In genomic region chr16:43753751-43754150, GRCm38 (mm10) we compare ENCODE assay signal across 12 mouse cellular contexts. TPM values are rescaled to one million over a fixed set of nuclear protein-coding genes. Genes with fewer than 3 reads are reported as not detected.
DNase-seq lines count a peak whose midpoint lies in the region; ATAC-seq and TF ChIP-seq lines count a peak whose summit lies in the region.
"Had no signal": no experiment of that assay in that cellular context is flagged by ENCODE, and none has a peak within 500 bp of the region (broad histone marks: within the 10 kb centered on the region; RNA-seq: fewer than 3 reads in every experiment).

Gene Drd3 (plus strand): TSS chr16:43754026.

- no peaks in the 10 kb centered on the region for H3K36me3 ChIP-seq in heart, embryonic 16.5 days (ENCODE audit: control insufficient read depth, insufficient read depth)
- H3K36me3 ChIP-seq: lung, embryonic 15.5 days had no signal

- H3K4me1 ChIP-seq in heart, embryonic 16.5 days (ENCODE audit: control insufficient read depth, insufficient read depth, low read length), result peaks cover 4% of the 10 kb centered on the region; the same call in 1 of the 2 replicates
- H3K4me1 ChIP-seq: lung, embryonic 15.5 days had no signal

- no peak within 1 kb of the TSS for H3K27ac ChIP-seq in heart, embryonic 16.5 days (ENCODE audit: low read length)
- H3K27ac ChIP-seq: gastrocnemius, adult 2 months; lung, embryonic 15.5 days had no signal

- no peak for DNase-seq in heart, adult 8-10 months (ENCODE audit: low spot score)
- DNase-seq in ES-CJ7 (ENCODE audit: low read depth, low spot score), result peak; percentile 49
- DNase-seq in brain, embryonic 14.5 days (ENCODE audit: low read depth), result peak; percentile 48
- DNase-seq in heart, postnatal 10 days, result peak; percentile 18 to 46
- no peak for DNase-seq in left cerebral cortex, postnatal 14 days (ENCODE audit: low spot score in 2 of 2)
- no peak for DNase-seq in cerebellum, adult 8-10 months
- DNase-seq in right cerebral cortex, postnatal 4 days, result no peak
- DNase-seq: gastrocnemius, adult 2 months; thymus, adult 18-20 months had no signal

- TF ChIP-seq CTCF in brain, embryonic 14.5 days (IDR thresholded peaks at IDR 0.05; ENCODE audit: borderline replicate concordance, extremely low read depth, insufficient read depth, insufficient read length), result no peak

- H3K9me3 ChIP-seq in heart, embryonic 16.5 days (replicated peaks; ENCODE audit: control insufficient read depth, low read length), result no peaks in the 10 kb centered on the region
- H3K9me3 ChIP-seq: lung, embryonic 15.5 days had no signal

- intact Hi-C loops in heart, postnatal 10 days (cut with DNase I), result no loop called here
- intact Hi-C loops in left cerebral cortex, postnatal 14 days (cut with DNase I), result no loop called here

- no peak within 1 kb of the TSS for H3K4me3 ChIP-seq in heart, embryonic 16.5 days (ENCODE audit: low read length)
- H3K4me3 ChIP-seq: gastrocnemius, adult 2 months; lung, embryonic 15.5 days had no signal

- no peak within 1 kb of the TSS for H3K9ac ChIP-seq in heart, embryonic 16.5 days (ENCODE audit: low read length)
- H3K9ac ChIP-seq: lung, embryonic 15.5 days had no signal

- no peak for TF ChIP-seq POLR2A in brain, embryonic 14.5 days (IDR thresholded peaks at IDR 0.05; ENCODE audit: borderline replicate concordance, extremely low read depth, insufficient read depth, insufficient read length, poor library complexity, severe bottlenecking)

- H3K27me3 ChIP-seq in heart, embryonic 16.5 days (ENCODE audit: control insufficient read depth, insufficient read depth, low read length), result no peaks in the 10 kb centered on the region
- H3K27me3 ChIP-seq: lung, embryonic 15.5 days had no signal

- 6% methylated on average over 7 of the region's 7 CpGs for WGBS in heart, embryonic 16.5 days

- ATAC-seq in heart, embryonic 16.5 days (replicated peaks; ENCODE audit: extremely low read depth, insufficient read depth, low FRiP score), result no peak

- H3K4me2 ChIP-seq in heart, embryonic 16.5 days (ENCODE audit: low read depth, low read length), result peak within 1 kb of the TSS; percentile 44
- H3K4me2 ChIP-seq: lung, embryonic 15.5 days had no signal

RNA-seq across cellular contexts. Expression of gene Drd3, which starts in this region (rescaled TPM):
- polyA plus RNA-seq in heart, embryonic 16.5 days (2015; fragmentation: Nextera tagmentation; extraction: Ambion mirVana), result not detected in 2 replicates
- not detected for total RNA-seq in heart, adult 8-10 months (2022)
- 0.14 and 0.32 TPM in 2 replicates for polyA plus RNA-seq in brain, embryonic 14.5 days (2012; rRNA removed)
- not detected for total RNA-seq in heart, postnatal 10 days (2021)
- 1 to 10 TPM in 1 of 2 experiments, not detected in 1; 1.0 TPM for total RNA-seq in left cerebral cortex, postnatal 14 days (2021)
- total RNA-seq: gastrocnemius, adult 2 months; layer of hippocampus, adult 18-20 months had no signal
- polyA plus RNA-seq: lung, embryonic 15.5 days had no signal

Comparison
In these comparisons a context has a peak if more than half of its experiments do, and no peak if none do; other contexts are left out.
1. Peak in DNase-seq in brain, embryonic 14.5 days; RNA of the gene not detected or under 1 TPM.
2. Peak in DNase-seq in heart, postnatal 10 days; RNA of the gene not detected or under 1 TPM.